Mouse (Mus musculus) CH12.LX (cell line): Measurements from ENCODE around the gene Fam69a. TPM values are rescaled to one million over a fixed set of nuclear protein-coding genes. Genes with fewer than 3 reads are reported as not detected.

Source experiments
- polyA plus RNA-seq: library from polyadenylated mRNA; unstranded; fragments of >175 nt; gene quantifications from 2 replicates; pipeline ENCODE4 v1.2.1, GENCODE M21; 2012; ENCODE audit warnings: low read depth; ENCODE audit not compliant: insufficient read length
- total RNA-seq, 2 experiments: library from RNA; depleted of rRNA; stranded (reverse); fragments of 300-350 nt in 1 of 2; fragments of >200 nt in 1 of 2; gene quantifications; 2 replicates each; pipeline ENCODE4 v1.2.3; 2012 to 2014

Gene Fam69a
- total and polyA plus RNA-seq, 3 experiments = 4.2 to 14.2 (median 6.5) TPM

Other genes starting within 250 kb of the Fam69a start
- not detected in 2 replicates for gene Ube2d2b, start 157.0 kb downstream of the Fam69a start, total RNA-seq (2012; rRNA removed)
- gene Ube2d2b, start 157.0 kb downstream of the Fam69a start, total RNA-seq (2014; rRNA removed) = not detected in 2 replicates
- gene Ube2d2b, start 157.0 kb downstream of the Fam69a start, polyA plus RNA-seq = not detected in 2 replicates
- gene Evi5, start 112.0 kb downstream of the Fam69a start, total RNA-seq (2012; rRNA removed) = 2.9 and 3.8 TPM in 2 replicates
- 3.2 and 3.4 TPM in 2 replicates for gene Evi5, start 112.0 kb downstream of the Fam69a start, total RNA-seq (2014; rRNA removed)
- gene Evi5, start 112.0 kb downstream of the Fam69a start, polyA plus RNA-seq = 3.5 and 6.3 TPM in 2 replicates
- 728 and 973 TPM in 2 replicates for gene Rpl5, start 86.6 kb downstream of the Fam69a start, total RNA-seq (2012; rRNA removed)
- gene Rpl5, start 86.6 kb downstream of the Fam69a start, total RNA-seq (2014; rRNA removed) = 368 and 406 TPM in 2 replicates
- gene Rpl5, start 86.6 kb downstream of the Fam69a start, polyA plus RNA-seq = 116 and 236 TPM in 2 replicates
- gene Mtf2, start 78.6 kb upstream of the Fam69a start, total RNA-seq (2012; rRNA removed) = 58.7 and 65.2 TPM in 2 replicates
- gene Mtf2, start 78.6 kb upstream of the Fam69a start, total RNA-seq (2014; rRNA removed) = 76.2 and 86.9 TPM in 2 replicates
- gene Mtf2, start 78.6 kb upstream of the Fam69a start, polyA plus RNA-seq = 63.8 and 71.0 TPM in 2 replicates
- 72.5 and 74.6 TPM in 2 replicates for gene Tmed5, start 145.5 kb upstream of the Fam69a start, total RNA-seq (2012; rRNA removed)
- 122 and 141 TPM in 2 replicates for gene Tmed5, start 145.5 kb upstream of the Fam69a start, total RNA-seq (2014; rRNA removed)
- 49.4 and 60.2 TPM in 2 replicates for gene Tmed5, start 145.5 kb upstream of the Fam69a start, polyA plus RNA-seq
- gene Ccdc18, start 145.8 kb upstream of the Fam69a start, total RNA-seq (2012; rRNA removed) = 2.3 and 4.7 TPM in 2 replicates
- gene Ccdc18, start 145.8 kb upstream of the Fam69a start, total RNA-seq (2014; rRNA removed) = 3.9 and 4.4 TPM in 2 replicates
- 2.7 TPM in 2 replicates for gene Ccdc18, start 145.8 kb upstream of the Fam69a start, polyA plus RNA-seq